Mouse (Mus musculus): ENCODE results near the gene Prrx2. TPM values are rescaled to one million over a fixed set of nuclear protein-coding genes. Genes with fewer than 3 reads are reported as not detected.
A peak's percentile ranks its signal among the peaks of the same experiment; 100 is the strongest.
"Not testable (repeated sequence)": the region's sequence is repeated elsewhere in the genome, so short reads cannot be mapped to it uniquely, and the experiment has no call there.

The Prrx2 gene
- polyA plus RNA-seq, 1 experiment = 14.7 TPM

DNA sequence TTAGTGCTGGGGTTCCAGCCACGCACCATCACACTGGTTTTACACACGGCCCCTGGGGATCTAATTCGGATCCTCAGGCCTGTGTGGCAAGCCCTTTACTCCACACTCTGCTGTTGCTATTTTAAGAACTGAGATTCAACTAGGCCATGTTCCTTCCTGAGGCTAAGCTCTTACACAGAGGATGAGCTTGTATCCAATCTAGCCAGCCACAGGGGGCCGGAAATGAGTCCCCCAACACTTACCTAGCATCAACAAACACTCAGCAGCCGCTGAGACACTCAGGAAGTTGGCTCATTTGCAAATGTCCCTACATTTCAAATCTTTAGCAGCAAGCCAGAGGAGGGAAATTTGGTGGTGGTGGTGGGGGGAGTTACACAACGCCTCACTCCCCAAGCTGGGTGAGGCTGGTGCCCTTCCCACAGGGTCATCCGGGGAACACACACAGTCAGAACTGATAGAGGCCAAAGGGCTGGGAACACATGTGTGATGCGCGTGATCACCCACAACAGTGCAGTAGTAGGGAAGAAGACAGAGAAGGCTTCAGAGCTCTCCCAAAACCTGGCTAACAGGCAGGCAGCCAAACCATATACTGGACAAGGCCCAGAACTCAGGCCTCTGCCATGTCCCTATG, 92.5 kb downstream of the Prrx2 start:
- Histone ChIP-seq H3K4me1 (ENCODE audit: control insufficient read depth, insufficient read depth, insufficient read length) (no peaks in the 10 kb centered on the region; the same call in 1 of the 2 replicates), H3K4me3 (ENCODE audit: extremely low read depth, insufficient read depth, insufficient read length) (no peak overlapping the region), H3K36me3 (ENCODE audit: control insufficient read depth, insufficient read depth, low read length) (no peaks in the 10 kb centered on the region), H3K27ac (ENCODE audit: insufficient read depth, low read length) (no peak overlapping the region), H3K27me3 (ENCODE audit: control insufficient read depth, insufficient read depth, low read length) (no peaks in the 10 kb centered on the region)
- WGBS = 48% methylated on average over 9 of the region's 9 CpGs
- no peak for TF ChIP-seq CTCF (IDR thresholded peaks at IDR 0.05; ENCODE audit: extremely low read depth, insufficient read depth, insufficient read length, insufficient replicate concordance)
- no peak for TF ChIP-seq POLR2A (IDR thresholded peaks at IDR 0.05; ENCODE audit: low read depth, low read length)
- DNase-seq (ENCODE audit: low read depth in 1 of 2, low spot score in 2 of 2) = no peak

DNA sequence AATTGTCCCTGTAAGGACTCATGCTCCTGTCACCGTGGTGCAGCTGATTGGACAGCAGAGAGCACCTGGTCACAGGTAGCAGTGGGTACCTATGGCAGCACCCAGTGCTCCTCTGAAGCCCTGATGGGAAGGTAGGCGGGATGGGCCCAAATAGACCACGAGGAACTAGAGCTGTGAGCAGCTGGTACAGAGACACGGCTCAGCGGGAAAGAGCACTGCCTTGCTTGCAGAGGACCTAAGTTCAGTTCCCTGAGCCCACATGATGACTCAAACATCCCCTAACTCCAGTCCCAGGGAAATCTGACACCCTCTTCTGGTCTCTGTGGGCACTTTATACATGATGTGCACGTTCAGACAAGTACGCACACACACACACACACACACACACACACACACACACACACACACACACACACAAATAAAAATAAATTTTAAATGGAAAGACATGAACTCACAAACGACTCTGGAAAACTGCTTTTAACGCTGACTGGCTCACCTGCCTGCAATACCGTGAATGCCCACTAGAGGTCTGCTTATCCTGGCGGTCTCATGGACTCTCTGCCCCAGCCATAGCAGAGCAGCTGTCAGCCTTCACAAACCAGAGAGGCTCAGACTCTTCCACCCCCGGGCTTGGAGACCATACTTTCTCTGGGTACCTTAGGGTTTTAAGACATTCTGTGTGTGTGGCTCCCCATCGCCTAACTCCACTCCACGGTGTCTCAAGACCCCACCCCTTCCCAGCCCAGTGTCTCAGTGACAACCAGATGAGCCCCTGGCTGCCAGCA, 93.3 kb downstream of the Prrx2 start:
- DNase-seq (ENCODE audit: low read depth in 1 of 2, low spot score in 2 of 2) = peak; percentile 51 to 72
- Histone ChIP-seq H3K4me3 (ENCODE audit: extremely low read depth, insufficient read depth, insufficient read length) (no peak overlapping the region), H3K36me3 (ENCODE audit: control insufficient read depth, insufficient read depth, low read length) (no peaks in the 10 kb centered on the region), H3K27ac (ENCODE audit: insufficient read depth, low read length) (no peak overlapping the region), H3K27me3 (ENCODE audit: control insufficient read depth, insufficient read depth, low read length) (no peaks in the 10 kb centered on the region), H3K4me1 (ENCODE audit: control insufficient read depth, insufficient read depth, insufficient read length) (no peaks in the 10 kb centered on the region; the same call in 1 of the 2 replicates)
- peak; percentile 81; the same call in 1 of the 2 replicates for TF ChIP-seq CTCF (IDR thresholded peaks at IDR 0.05; ENCODE audit: extremely low read depth, insufficient read depth, insufficient read length, insufficient replicate concordance)
- TF ChIP-seq POLR2A (IDR thresholded peaks at IDR 0.05; ENCODE audit: low read depth, low read length) = no peak
- 28% methylated on average over 14 of the region's 14 CpGs for WGBS

DNA sequence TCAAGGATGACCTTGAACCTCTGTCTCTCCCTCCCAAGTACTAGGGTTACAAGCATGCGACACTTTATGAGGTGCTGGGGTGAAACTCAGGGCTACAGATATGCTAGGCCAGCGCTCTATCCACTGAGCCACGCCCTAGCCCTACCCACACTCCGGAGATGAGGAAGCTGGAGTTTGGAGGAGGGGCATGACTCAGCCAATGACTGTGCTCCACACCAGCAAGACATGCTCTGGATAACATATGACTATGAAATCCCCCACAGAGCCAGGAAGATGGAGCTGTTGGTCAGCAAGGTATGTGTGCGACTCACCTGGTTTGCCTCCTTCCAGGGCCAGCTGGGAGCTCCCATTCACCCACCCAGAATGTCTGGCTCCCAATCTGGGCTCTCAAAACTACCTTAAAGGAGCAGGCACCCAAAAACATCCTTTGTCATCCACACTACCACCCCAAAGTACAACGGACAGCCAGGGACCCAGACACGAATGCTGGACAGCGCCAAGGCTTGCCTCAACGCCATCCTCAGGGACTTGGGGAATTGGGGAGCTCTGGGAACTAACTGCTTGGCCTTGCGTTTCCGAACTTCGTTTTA, 94.2 kb downstream of the Prrx2 start:
- no peaks in the 10 kb centered on the region for H3K36me3 ChIP-seq (ENCODE audit: control insufficient read depth, insufficient read depth, low read length)
- no peak for DNase-seq (ENCODE audit: low read depth in 1 of 2, low spot score in 2 of 2)
- H3K27ac ChIP-seq (ENCODE audit: insufficient read depth, low read length) = no peak overlapping the region
- TF ChIP-seq POLR2A (IDR thresholded peaks at IDR 0.05; ENCODE audit: low read depth, low read length) = no peak
- TF ChIP-seq CTCF (IDR thresholded peaks at IDR 0.05; ENCODE audit: extremely low read depth, insufficient read depth, insufficient read length, insufficient replicate concordance) = no peak
- H3K4me3 ChIP-seq (ENCODE audit: extremely low read depth, insufficient read depth, insufficient read length) = peak overlapping the region; percentile 36; the same call in 1 of the 2 replicates
- WGBS = 35% methylated on average over 12 of the region's 12 CpGs
- H3K27me3 ChIP-seq (ENCODE audit: control insufficient read depth, insufficient read depth, low read length) = no peaks in the 10 kb centered on the region
- H3K4me1 ChIP-seq (ENCODE audit: control insufficient read depth, insufficient read depth, insufficient read length) = no peaks in the 10 kb centered on the region; the same call in 1 of the 2 replicates

DNA sequence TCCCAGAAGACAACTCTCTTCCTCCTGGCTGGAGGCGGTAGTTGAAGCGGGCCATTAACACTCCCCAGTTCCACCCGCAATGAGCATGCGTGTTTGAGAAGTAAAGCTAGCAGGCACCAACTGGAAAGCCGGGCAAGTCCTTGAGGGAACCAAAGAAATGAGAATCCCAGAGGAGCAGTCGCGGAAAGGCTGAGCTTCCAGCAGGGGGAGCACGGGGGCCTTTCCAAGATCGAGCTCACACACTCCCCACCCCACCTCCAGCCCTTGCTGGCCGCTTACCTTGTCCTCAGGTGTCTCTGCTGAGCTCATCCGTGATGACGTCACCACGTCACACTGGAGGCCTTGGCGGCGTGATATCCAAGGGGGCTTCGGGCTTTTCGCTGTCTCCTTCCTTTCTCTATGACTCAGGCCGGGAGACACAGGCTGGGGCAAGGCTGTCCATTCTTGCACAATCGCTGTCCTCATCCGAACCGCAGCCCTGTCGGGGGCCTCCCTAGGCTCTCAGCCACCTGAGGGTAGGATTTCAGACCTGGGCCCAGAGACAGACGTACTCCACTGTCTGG, 94.8 kb downstream of the Prrx2 start, which contains the start of gene Ptges:
Gene Ptges (minus strand): TSS at position 381 of the 563 bp plus-strand sequence.
- no peak for TF ChIP-seq POLR2A (IDR thresholded peaks at IDR 0.05; ENCODE audit: low read depth, low read length)
- TF ChIP-seq CTCF (IDR thresholded peaks at IDR 0.05; ENCODE audit: extremely low read depth, insufficient read depth, insufficient read length, insufficient replicate concordance) = peak; percentile 50; the same call in 1 of the 2 replicates
- Histone ChIP-seq H3K4me3 (ENCODE audit: extremely low read depth, insufficient read depth, insufficient read length) (peak within 1 kb of the TSS; percentile 36; the same call in 1 of the 2 replicates), H3K27me3 (ENCODE audit: control insufficient read depth, insufficient read depth, low read length) (no peaks in the 10 kb centered on the region), H3K4me1 (ENCODE audit: control insufficient read depth, insufficient read depth, insufficient read length) (no peaks in the 10 kb centered on the region; the same call in 1 of the 2 replicates), H3K36me3 (ENCODE audit: control insufficient read depth, insufficient read depth, low read length) (no peaks in the 10 kb centered on the region), H3K27ac (ENCODE audit: insufficient read depth, low read length) (no peak within 1 kb of the TSS)
- 7% methylated on average over 23 of the region's 23 CpGs for WGBS
- DNase-seq (ENCODE audit: low read depth in 1 of 2, low spot score in 2 of 2) = peak in 1 of 2 experiments; percentile 47

DNA sequence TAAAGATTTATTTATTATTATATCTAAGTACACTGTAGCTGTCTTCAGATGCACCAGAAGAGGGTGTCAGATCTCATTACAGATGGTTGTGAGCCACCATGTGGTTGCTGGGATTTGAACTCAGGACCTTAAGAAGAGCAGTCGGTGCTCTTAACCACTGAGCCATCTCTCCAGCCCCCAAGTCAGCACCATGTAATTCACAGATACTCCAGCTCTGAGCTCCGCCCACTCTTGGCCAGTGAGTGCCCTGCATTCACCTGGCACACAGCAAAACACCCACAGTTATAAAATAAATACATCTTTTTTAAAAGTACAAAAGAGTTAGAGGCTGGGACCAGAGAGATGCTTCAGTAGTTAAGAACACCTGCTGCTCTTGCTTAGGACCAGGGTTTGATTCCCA, 96.1 kb downstream of the Prrx2 start:
- WGBS = 83% methylated on average over 2 of the region's 2 CpGs
- not testable (repeated sequence) for H3K27me3 ChIP-seq (ENCODE audit: control insufficient read depth, insufficient read depth, low read length); H3K4me3 ChIP-seq (ENCODE audit: extremely low read depth, insufficient read depth, insufficient read length); H3K36me3 ChIP-seq (ENCODE audit: control insufficient read depth, insufficient read depth, low read length); H3K27ac ChIP-seq (ENCODE audit: insufficient read depth, low read length); H3K4me1 ChIP-seq (ENCODE audit: control insufficient read depth, insufficient read depth, insufficient read length); DNase-seq (ENCODE audit: low read depth in 1 of 2, low spot score in 2 of 2)

Other genes with a start within 250 kb of the Prrx2 start
- 0.85 and 1.5 TPM in 2 replicates for gene Cstad, start 239.9 kb upstream of the Prrx2 start, polyA plus RNA-seq (2012; rRNA removed)
- gene 1700001O22Rik, start 31.3 kb upstream of the Prrx2 start, polyA plus RNA-seq (2012; rRNA removed) = 0.46 and 0.67 TPM in 2 replicates
- gene Ntmt1, start 27.1 kb upstream of the Prrx2 start, polyA plus RNA-seq (2012; rRNA removed) = 16.6 and 21.7 TPM in 2 replicates
- gene Asb6, start 4.6 kb upstream of the Prrx2 start, polyA plus RNA-seq (2012; rRNA removed) = 51.5 and 61.7 TPM in 2 replicates
- gene Ptges, start 94.9 kb downstream of the Prrx2 start, polyA plus RNA-seq (2012; rRNA removed) = 14.3 and 16.0 TPM in 2 replicates
- gene Tor1b, start 118.0 kb downstream of the Prrx2 start, polyA plus RNA-seq (2012; rRNA removed) = 18.9 and 23.6 TPM in 2 replicates
- gene Tor1a, start 133.0 kb downstream of the Prrx2 start, polyA plus RNA-seq (2012; rRNA removed) = 31.3 and 40.2 TPM in 2 replicates
- gene BC005624, start 147.2 kb downstream of the Prrx2 start, polyA plus RNA-seq (2012; rRNA removed) = 14.5 and 16.7 TPM in 2 replicates
- 9.8 and 11.5 TPM in 2 replicates for gene Usp20, start 147.3 kb downstream of the Prrx2 start, polyA plus RNA-seq (2012; rRNA removed)

Data from spleen, adult 2 months (tissue).